Mouse (Mus musculus): Measurements from ENCODE around the gene Sct.

DNA sequence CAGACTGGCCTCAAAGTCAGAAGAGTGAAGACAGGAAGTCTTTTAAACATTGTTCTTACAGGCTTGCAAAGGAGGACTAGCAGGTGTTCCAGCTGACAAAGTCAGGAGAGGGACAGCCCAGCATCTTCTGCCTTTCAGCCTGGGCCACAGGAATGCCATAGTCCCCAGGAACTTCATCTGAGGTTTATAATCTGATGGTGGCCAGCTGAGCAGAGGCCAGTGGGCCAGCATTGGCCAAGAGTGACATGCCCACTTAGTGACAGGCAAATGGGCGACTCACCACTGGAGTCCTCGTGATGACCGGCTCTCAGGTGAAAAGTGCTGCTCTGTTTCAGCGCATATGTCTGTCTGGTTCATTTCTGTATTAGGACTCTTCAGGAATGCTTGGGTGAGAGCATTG, 48.4 kb downstream of the Sct start:
- no peak for TF ChIP-seq CTCF (IDR thresholded peaks at IDR 0.05; ENCODE audit: borderline replicate concordance, insufficient read depth, low read length)
- no peak for TF ChIP-seq POLR2A (IDR thresholded peaks at IDR 0.05; ENCODE audit: low read depth, low read length)
